Mouse (Mus musculus) C2C12 (cell line): ENCODE data around the gene Aes.

ENCODE experiments used
- CEBPB ChIP-seq: IDR thresholded peaks from one replicate; pipeline ENCODE4 v1.6.1; 2011; ENCODE audit warnings: low read depth, mild to moderate bottlenecking, control low read depth, moderate library complexity
- CTCF ChIP-seq: IDR thresholded peaks from one replicate; pipeline ENCODE4 v1.5.1; 2011; ENCODE audit not compliant: control insufficient read depth, insufficient read depth, insufficient read length
- FOSL1 ChIP-seq: IDR thresholded peaks from one replicate; pipeline ENCODE4 v1.8.0; 2011; ENCODE audit warnings: mild to moderate bottlenecking, low read length; ENCODE audit not compliant: poor library complexity, insufficient read depth, severe bottlenecking
- MAX ChIP-seq: IDR thresholded peaks from one replicate; pipeline ENCODE4 v1.6.1; 2011; ENCODE audit warnings: mild to moderate bottlenecking, control low read depth
- MYOD1 ChIP-seq: IDR thresholded peaks from one replicate; pipeline ENCODE4 v1.6.1; 2011; ENCODE audit warnings: low read depth; ENCODE audit not compliant: control insufficient read depth, insufficient read length
- USF1 ChIP-seq: IDR thresholded peaks from one replicate; pipeline ENCODE4 v1.6.1; 2011; ENCODE audit warnings: low read depth, mild to moderate bottlenecking, control low read depth, moderate library complexity

DNA sequence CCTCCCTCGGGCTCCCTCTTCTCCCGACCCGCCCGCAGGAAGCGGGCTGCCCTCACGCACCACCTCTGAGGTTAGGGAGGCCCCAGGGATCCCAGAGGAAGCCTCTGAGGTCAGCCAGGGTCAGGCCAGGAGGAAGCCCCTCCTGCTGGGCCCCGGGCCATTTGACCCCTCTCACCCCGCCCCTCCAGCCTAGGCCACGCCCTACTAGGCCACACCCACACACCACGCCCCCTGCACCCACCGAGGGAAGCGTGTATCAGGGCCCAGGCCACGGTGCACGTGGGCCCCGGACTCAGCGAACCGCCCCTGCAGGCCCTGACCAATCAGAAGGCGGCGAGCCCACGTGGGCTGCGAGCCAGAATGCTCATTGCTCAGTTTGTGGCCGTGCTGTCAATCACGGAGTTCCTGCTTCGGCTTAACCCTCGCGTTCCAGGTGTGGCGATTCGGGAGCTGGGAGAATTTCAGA, 41.5 kb downstream of the Aes start, which contains the start of gene Tle6:
- TF ChIP-seq CTCF (no peak), MAX (no peak), CEBPB (no peak), USF1 (peak; percentile 79), FOSL1 (no peak), MYOD1 (no peak)
